Mouse (Mus musculus) spleen, adult 2 months (tissue): ENCODE measurements around the gene Gm45521. TPM values are rescaled to one million over a fixed set of nuclear protein-coding genes. Genes with fewer than 3 reads are reported as not detected.

Source experiments
- DNase-seq, 2 experiments: peaks; one replicate each; pipeline versions ENCODE4 v3.0.0 to v3.0.0-alpha.2; 2012 to 2021; ENCODE audit warnings: low spot score in 2 of 2, low read depth in 1 of 2
- H3K27ac ChIP-seq: fragments of 200-500 bp; 2 replicates; pipeline ENCODE4 v1.5.1; 2012; ENCODE audit warnings: low read length, inconsistent platforms; ENCODE audit not compliant: insufficient read depth
- H3K27me3 ChIP-seq: fragments of 200-500 bp; 2 replicates; pipeline ENCODE4 v1.6.1; 2012; ENCODE audit warnings: mild to moderate bottlenecking, moderate library complexity, low read length, inconsistent platforms; ENCODE audit not compliant: control insufficient read depth, insufficient read depth
- H3K36me3 ChIP-seq: fragments of 200-500 bp; 2 replicates; pipeline ENCODE4 v1.6.1; 2012; ENCODE audit warnings: mild to moderate bottlenecking, low read length, inconsistent platforms; ENCODE audit not compliant: control insufficient read depth, insufficient read depth
- H3K4me1 ChIP-seq: fragments of 200-500 bp; 2 replicates; pipeline ENCODE4 v1.6.1; 2011; ENCODE audit warnings: inconsistent platforms; ENCODE audit not compliant: control insufficient read depth, insufficient read depth, insufficient read length
- H3K4me3 ChIP-seq: fragments of 200-500 bp; 2 replicates; pipeline ENCODE4 v1.5.1; 2011; ENCODE audit warnings: mild to moderate bottlenecking, inconsistent platforms; ENCODE audit not compliant: insufficient read depth, insufficient read length; ENCODE audit errors: extremely low read depth
- CTCF ChIP-seq: fragments of 200-500 bp; IDR thresholded peaks from 2 replicates; pipeline ENCODE4 v1.5.1; 2011; ENCODE audit warnings: mild to moderate bottlenecking, inconsistent platforms; ENCODE audit not compliant: insufficient read depth, insufficient read length, insufficient replicate concordance; ENCODE audit errors: extremely low read depth
- POLR2A ChIP-seq: fragments of 200-500 bp; IDR thresholded peaks from 2 replicates; pipeline ENCODE4 v1.6.1; 2011; ENCODE audit warnings: low read depth, low read length, inconsistent platforms
- WGBS: fragments of 180-500 bp; shearing (Covaris S2); methylation state at CpG from one replicate; pipeline ENCODE4 v1.1.7; 2018; 5-methylcytosine and 5-hydroxymethylcytosine counted together
- polyA plus RNA-seq: library from polyadenylated mRNA; depleted of rRNA; stranded (reverse); fragments of >200 nt; gene quantifications from 2 replicates; pipeline ENCODE4 v1.2.3, GENCODE M21; 2012

Gene Gm45521
- polyA plus RNA-seq, 1 experiment = not detected

DNA sequence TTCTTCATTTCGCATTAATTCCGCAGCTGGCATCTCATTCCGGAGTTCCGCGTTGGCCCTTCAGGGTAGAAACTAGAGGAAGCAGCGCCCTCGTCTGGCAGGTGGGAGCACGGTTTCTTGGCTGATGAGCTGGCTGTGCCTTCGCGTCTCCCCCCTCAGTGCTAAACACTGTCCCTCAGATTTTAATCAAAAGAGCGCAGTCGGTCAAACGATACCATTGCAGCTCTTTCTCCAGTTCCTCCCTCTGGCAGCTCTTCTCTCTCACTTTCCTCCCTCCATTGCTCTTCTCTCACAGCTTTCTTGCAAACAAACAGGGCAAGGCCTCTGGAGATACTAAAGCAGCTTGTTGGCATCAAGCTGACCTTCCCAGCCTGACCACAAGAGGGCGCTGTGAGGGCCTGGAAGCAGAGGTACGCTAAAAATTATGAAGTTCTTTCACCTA lies 40.2 kb downstream of the Gm45521 start:
- peak; percentile 85 to 91 for DNase-seq
- Histone ChIP-seq H3K27ac (no peak overlapping the region), H3K27me3 (no peaks in the 10 kb centered on the region), H3K36me3 (no peaks in the 10 kb centered on the region), H3K4me3 (peak overlapping the region; percentile 36; the same call in 1 of the 2 replicates), H3K4me1 (peaks cover 15% of the 10 kb centered on the region; the same call in 1 of the 2 replicates)
- TF ChIP-seq POLR2A = no peak
- peak; percentile 91 for TF ChIP-seq CTCF
- 2% methylated on average over 15 of the region's 15 CpGs for WGBS

GRCm38 (mm10) chr14:7999030-7999429 lies 41.9 kb downstream of the Gm45521 start:
- TF ChIP-seq POLR2A (no peak), CTCF (no peak)
- no peak for DNase-seq
- 87% methylated on average over 3 of the region's 3 CpGs for WGBS

GRCm38 (mm10) chr14:7999435-7999834 lies 42.3 kb downstream of the Gm45521 start:
- H3K27ac ChIP-seq = no peak overlapping the region
- no peak for TF ChIP-seq CTCF
- TF ChIP-seq POLR2A = no peak
- H3K4me1 ChIP-seq = peaks cover 7% of the 10 kb centered on the region; the same call in 1 of the 2 replicates
- H3K4me3 ChIP-seq = no peak overlapping the region
- H3K27me3 ChIP-seq = no peaks in the 10 kb centered on the region
- WGBS = 90% methylated on average over 5 of the region's 5 CpGs
- no peaks in the 10 kb centered on the region for H3K36me3 ChIP-seq
- no peak for DNase-seq

More at GRCm38 (mm10) chr14:7999030-7999429, 41.9 kb downstream of the Gm45521 start:
- Histone ChIP-seq H3K27ac (no peak overlapping the region), H3K4me1 (peaks cover 6% of the 10 kb centered on the region; the same call in 1 of the 2 replicates), H3K27me3 (no peaks in the 10 kb centered on the region), H3K4me3 (no peak overlapping the region), H3K36me3 (no peaks in the 10 kb centered on the region)

GRCm38 (mm10) chr14:8000247-8000646 lies 43.2 kb downstream of the Gm45521 start:
- Histone ChIP-seq H3K36me3 (no peaks in the 10 kb centered on the region), H3K27ac (no peak overlapping the region), H3K27me3 (no peaks in the 10 kb centered on the region), H3K4me3 (no peak overlapping the region), H3K4me1 (peaks cover 5% of the 10 kb centered on the region)
- WGBS = 93% methylated on average over 5 of the region's 5 CpGs
- DNase-seq = no peak
- no peak for TF ChIP-seq CTCF
- TF ChIP-seq POLR2A = no peak

- WGBS = 55% methylated on average over 17 of the region's 17 CpGs
- no peaks in the 10 kb centered on the region for H3K27me3 ChIP-seq
- H3K4me3 ChIP-seq = no peak overlapping the region
- no peak overlapping the region for H3K27ac ChIP-seq
- no peak for TF ChIP-seq CTCF
- TF ChIP-seq POLR2A = no peak
- no peaks in the 10 kb centered on the region for H3K36me3 ChIP-seq
- no peak for DNase-seq
- H3K4me1 ChIP-seq = peaks cover 5% of the 10 kb centered on the region
These were observed 44.0 kb downstream of the Gm45521 start for GRCm38 (mm10) chr14:8000831-8001685.

DNA sequence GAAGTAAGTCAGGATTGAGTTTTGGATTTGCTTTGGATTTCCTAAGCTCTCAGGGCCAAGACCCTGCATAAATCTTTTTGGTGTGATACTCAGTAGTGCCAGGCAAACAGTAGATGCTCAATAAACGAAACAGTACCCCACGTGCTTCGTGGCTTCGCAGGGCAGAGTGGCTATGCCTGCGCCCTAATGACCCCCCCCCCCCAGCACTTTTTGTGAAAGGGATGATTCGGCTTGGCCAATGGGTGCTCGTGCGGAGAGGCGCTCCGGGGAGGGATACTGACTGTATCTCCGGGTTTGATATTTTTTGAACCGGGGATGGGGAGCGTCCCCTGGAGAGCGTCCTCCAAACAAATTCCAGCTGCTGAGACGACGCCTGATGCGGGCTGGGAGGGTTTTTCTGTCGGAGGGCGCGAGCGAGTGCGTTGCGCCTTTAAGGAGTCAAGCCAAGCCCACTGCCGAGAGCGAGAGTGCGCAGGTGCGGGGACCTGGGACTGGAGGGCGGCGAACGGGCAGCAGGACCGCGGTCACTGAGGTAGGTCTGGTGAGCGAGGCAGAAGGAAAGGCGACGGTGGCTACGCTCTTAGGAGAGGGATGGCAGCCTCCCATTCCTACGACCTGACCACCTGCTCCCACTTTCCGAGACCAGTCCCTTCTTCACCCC lies 45.5 kb downstream of the Gm45521 start, which contains the start of gene Abhd6:
TSS of gene Abhd6 (plus strand) at position 471 of the 661 bp plus-strand sequence.
- no peaks in the 10 kb centered on the region for H3K36me3 ChIP-seq
- DNase-seq = peak; percentile 50 to 86
- peak within 1 kb of the TSS; percentile 71 for H3K4me3 ChIP-seq
- H3K27me3 ChIP-seq = no peaks in the 10 kb centered on the region
- 3% methylated on average over 38 of the region's 38 CpGs for WGBS
- no peak within 1 kb of the TSS for H3K27ac ChIP-seq
- peaks cover 5% of the 10 kb centered on the region for H3K4me1 ChIP-seq
- TF ChIP-seq POLR2A = peak; percentile 54
- TF ChIP-seq CTCF = no peak
